Mouse (Mus musculus): ENCODE measurements around the gene Mccc2. TPM values are rescaled to one million over a fixed set of nuclear protein-coding genes. Genes with fewer than 3 reads are reported as not detected.

Gene Mccc2
- polyA plus RNA-seq, 1 experiment: 15.8 TPM

DNA sequence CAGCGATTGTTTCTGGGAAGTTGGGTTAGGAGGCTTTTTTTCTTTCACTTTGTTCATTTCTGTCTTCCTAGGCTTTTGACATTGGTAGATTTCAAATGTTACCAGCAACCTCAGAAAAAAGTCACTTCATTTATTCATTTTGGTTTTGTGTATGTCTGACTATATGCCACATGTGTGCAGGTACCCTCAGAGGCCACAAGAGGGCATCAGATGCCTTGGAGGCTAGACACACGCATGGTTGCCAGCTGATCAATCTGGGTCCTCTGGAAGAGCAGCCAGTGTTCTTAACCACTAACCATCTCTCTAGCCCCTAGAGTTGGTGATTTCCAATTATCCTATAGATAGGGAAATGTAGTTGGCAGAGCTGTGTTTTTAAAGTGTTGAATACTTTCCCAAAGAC is 71.9 kb downstream of the Mccc2 start:
- TF ChIP-seq POLR2A (IDR thresholded peaks at IDR 0.05; ENCODE audit: low read depth, low read length): no peak
- no peak for TF ChIP-seq CTCF (IDR thresholded peaks at IDR 0.05; ENCODE audit: borderline replicate concordance, insufficient read depth, low read length)
- no peak overlapping the region for H3K4me3 ChIP-seq (ENCODE audit: insufficient read depth, low read length)
- H3K4me1 ChIP-seq (ENCODE audit: control insufficient read depth, insufficient read depth, low read length): no peaks in the 10 kb centered on the region
- no peak overlapping the region for H3K27ac ChIP-seq (ENCODE audit: insufficient read depth, low read length)

DNA sequence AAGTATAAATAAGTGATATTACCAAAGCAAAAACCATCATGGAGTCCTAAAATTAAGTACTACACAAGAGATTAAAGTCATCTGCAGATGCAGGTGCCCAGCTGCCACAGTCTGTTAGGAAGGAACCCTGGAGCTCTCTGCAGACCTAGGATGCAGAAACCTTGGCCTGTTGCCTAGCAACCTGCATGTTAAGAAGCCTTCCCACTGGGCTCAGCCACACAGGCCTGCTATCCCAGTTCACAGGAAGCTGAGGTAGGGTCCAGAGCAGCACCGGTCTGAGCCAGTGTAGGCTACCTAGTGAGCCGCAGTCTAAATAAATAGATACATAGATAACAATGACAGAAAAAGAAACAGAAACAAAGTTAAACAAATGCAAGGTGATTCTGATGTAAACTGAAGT is 74.8 kb downstream of the Mccc2 start:
- H3K27ac ChIP-seq (ENCODE audit: insufficient read depth, low read length): no peak overlapping the region
- H3K4me3 ChIP-seq (ENCODE audit: insufficient read depth, low read length): no peak overlapping the region
- H3K4me1 ChIP-seq (ENCODE audit: control insufficient read depth, insufficient read depth, low read length): no peaks in the 10 kb centered on the region
- no peak for TF ChIP-seq CTCF (IDR thresholded peaks at IDR 0.05; ENCODE audit: borderline replicate concordance, insufficient read depth, low read length)
- TF ChIP-seq POLR2A (IDR thresholded peaks at IDR 0.05; ENCODE audit: low read depth, low read length): no peak

GRCm38 (mm10) chr13:99939320-99939671 is 76.1 kb downstream of the Mccc2 start:
- Histone ChIP-seq H3K4me3 (ENCODE audit: insufficient read depth, low read length) (no peak overlapping the region), H3K27ac (ENCODE audit: insufficient read depth, low read length) (no peak overlapping the region), H3K4me1 (ENCODE audit: control insufficient read depth, insufficient read depth, low read length) (no peaks in the 10 kb centered on the region)
- TF ChIP-seq POLR2A (IDR thresholded peaks at IDR 0.05; ENCODE audit: low read depth, low read length) (no peak), CTCF (IDR thresholded peaks at IDR 0.05; ENCODE audit: borderline replicate concordance, insufficient read depth, low read length) (no peak)

DNA sequence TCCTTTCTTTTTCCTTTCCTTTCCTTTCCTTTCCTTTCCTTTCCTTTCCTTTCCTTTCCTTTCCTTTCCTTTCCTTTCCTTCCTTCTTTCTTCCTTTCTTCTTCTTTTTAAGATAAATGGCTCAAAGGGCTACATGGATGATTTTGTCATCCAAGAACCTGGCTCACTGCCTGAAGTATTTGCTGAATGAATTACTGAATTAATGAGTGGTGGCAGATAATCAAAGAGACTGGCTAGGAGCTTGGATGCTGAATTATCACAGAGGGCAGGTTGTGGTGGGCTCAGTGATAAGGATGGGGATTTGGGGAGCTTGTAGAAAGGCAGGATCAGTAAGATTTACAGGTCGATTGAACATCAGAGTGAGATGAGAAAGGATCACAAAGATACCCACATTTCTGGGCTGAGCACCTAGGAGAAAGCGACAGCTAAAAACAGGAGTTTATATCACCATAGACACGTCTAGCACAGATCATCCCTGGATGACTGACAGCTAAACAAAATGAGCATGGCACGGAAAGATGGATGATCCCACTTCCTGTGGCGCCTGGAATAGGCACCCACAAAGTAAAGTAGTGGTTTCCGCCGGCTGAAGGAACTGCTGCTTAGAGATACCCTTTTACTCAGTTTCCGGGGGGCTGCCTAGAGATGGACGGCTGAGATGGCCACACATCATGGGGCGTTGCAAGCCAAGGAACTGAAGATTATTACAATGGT is 76.7 kb downstream of the Mccc2 start:
- no peak overlapping the region for H3K27ac ChIP-seq (ENCODE audit: insufficient read depth, low read length)
- no peak overlapping the region for H3K4me3 ChIP-seq (ENCODE audit: insufficient read depth, low read length)
- TF ChIP-seq CTCF (IDR thresholded peaks at IDR 0.05; ENCODE audit: borderline replicate concordance, insufficient read depth, low read length) (no peak), POLR2A (IDR thresholded peaks at IDR 0.05; ENCODE audit: low read depth, low read length) (no peak)
- H3K4me1 ChIP-seq (ENCODE audit: control insufficient read depth, insufficient read depth, low read length): no peaks in the 10 kb centered on the region

DNA sequence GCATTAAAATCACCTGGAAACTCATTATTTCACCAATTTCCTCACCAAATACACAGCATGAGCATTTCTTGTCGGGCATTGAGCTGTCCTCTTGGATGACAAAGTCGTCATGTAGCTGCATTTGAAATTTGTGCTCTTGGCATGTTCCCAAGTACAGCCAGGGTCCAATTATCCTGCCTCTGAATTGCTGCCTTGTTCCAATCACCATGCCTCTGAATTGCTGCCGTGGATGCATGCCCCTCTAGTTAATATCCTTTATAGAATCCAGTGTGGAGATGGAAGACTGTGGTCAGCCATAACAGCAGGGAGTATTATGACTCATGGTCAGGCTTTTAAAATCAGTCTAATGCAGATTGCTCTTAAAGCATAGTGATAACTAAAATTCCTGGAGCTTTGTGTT is 77.7 kb downstream of the Mccc2 start:
- TF ChIP-seq CTCF (IDR thresholded peaks at IDR 0.05; ENCODE audit: borderline replicate concordance, insufficient read depth, low read length): no peak
- TF ChIP-seq POLR2A (IDR thresholded peaks at IDR 0.05; ENCODE audit: low read depth, low read length): no peak
- no peak overlapping the region for H3K4me3 ChIP-seq (ENCODE audit: insufficient read depth, low read length)
- H3K27ac ChIP-seq (ENCODE audit: insufficient read depth, low read length): no peak overlapping the region
- H3K4me1 ChIP-seq (ENCODE audit: control insufficient read depth, insufficient read depth, low read length): no peaks in the 10 kb centered on the region

GRCm38 (mm10) chr13:99932406-99932805 is 83.0 kb downstream of the Mccc2 start:
- TF ChIP-seq POLR2A (IDR thresholded peaks at IDR 0.05; ENCODE audit: low read depth, low read length) (no peak), CTCF (IDR thresholded peaks at IDR 0.05; ENCODE audit: borderline replicate concordance, insufficient read depth, low read length) (no peak)
- Histone ChIP-seq H3K27ac (ENCODE audit: insufficient read depth, low read length) (no peak overlapping the region), H3K4me1 (ENCODE audit: control insufficient read depth, insufficient read depth, low read length) (no peaks in the 10 kb centered on the region), H3K4me3 (ENCODE audit: insufficient read depth, low read length) (no peak overlapping the region)

DNA sequence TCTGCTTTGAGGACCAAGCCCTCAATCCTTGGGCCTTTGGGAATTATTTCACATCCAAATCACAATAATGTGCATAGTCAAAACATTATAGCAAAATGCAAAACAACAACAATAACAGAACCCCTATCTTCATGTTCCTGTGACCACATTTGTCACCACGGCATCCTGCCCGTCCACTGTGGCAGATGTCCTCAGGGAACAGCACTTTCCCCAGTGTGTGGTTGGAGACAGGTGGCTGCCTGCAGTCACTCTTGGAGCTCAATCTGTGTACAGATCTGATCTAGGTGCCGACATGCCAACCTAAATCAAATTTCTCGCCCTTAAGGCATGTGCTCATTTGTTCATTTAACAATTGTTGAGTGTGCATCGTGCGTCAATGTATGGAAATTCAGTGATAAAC is 83.9 kb downstream of the Mccc2 start:
- TF ChIP-seq CTCF (IDR thresholded peaks at IDR 0.05; ENCODE audit: borderline replicate concordance, insufficient read depth, low read length) (no peak), POLR2A (IDR thresholded peaks at IDR 0.05; ENCODE audit: low read depth, low read length) (no peak)

DNA sequence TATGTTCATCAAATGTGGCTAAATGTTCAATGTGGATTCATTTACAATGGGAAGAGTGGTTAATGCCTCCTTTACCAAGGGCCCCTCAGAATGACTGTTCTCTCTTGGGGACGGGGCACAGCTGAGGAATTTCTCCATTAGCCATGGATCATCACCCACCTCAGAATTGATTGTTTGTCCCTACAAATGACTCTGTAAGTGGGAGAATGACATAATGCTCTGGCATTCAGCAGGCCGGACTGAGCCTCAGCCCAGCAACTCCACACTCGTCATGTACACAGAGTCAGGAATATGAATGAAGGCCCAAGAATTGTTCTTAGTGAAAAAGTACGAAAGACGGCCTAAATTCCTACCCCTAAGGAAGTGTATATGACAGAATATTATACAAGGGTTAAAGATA is 89.2 kb downstream of the Mccc2 start:
- TF ChIP-seq CTCF (IDR thresholded peaks at IDR 0.05; ENCODE audit: borderline replicate concordance, insufficient read depth, low read length) (no peak), POLR2A (IDR thresholded peaks at IDR 0.05; ENCODE audit: low read depth, low read length) (no peak)

More for the DNA sequence above, 83.9 kb downstream of the Mccc2 start:
- Histone ChIP-seq H3K27ac (ENCODE audit: insufficient read depth, low read length) (no peak overlapping the region), H3K4me1 (ENCODE audit: control insufficient read depth, insufficient read depth, low read length) (no peaks in the 10 kb centered on the region), H3K4me3 (ENCODE audit: insufficient read depth, low read length) (no peak overlapping the region)

GRCm38 (mm10) chr13:99915632-99916031 is 99.8 kb downstream of the Mccc2 start:
- no peak overlapping the region for H3K4me3 ChIP-seq (ENCODE audit: insufficient read depth, low read length)
- TF ChIP-seq POLR2A (IDR thresholded peaks at IDR 0.05; ENCODE audit: low read depth, low read length): no peak
- no peak for TF ChIP-seq CTCF (IDR thresholded peaks at IDR 0.05; ENCODE audit: borderline replicate concordance, insufficient read depth, low read length)
- no peaks in the 10 kb centered on the region for H3K4me1 ChIP-seq (ENCODE audit: control insufficient read depth, insufficient read depth, low read length)
- H3K27ac ChIP-seq (ENCODE audit: insufficient read depth, low read length): no peak overlapping the region

More for the DNA sequence above, 89.2 kb downstream of the Mccc2 start:
- Histone ChIP-seq H3K4me1 (ENCODE audit: control insufficient read depth, insufficient read depth, low read length) (no peaks in the 10 kb centered on the region), H3K27ac (ENCODE audit: insufficient read depth, low read length) (no peak overlapping the region), H3K4me3 (ENCODE audit: insufficient read depth, low read length) (no peak overlapping the region)

- Histone ChIP-seq H3K27ac (ENCODE audit: insufficient read depth, low read length) (no peak within 1 kb of the TSS), H3K4me1 (ENCODE audit: control insufficient read depth, insufficient read depth, low read length) (no peaks in the 10 kb centered on the region), H3K4me3 (ENCODE audit: insufficient read depth, low read length) (no peak within 1 kb of the TSS)
- TF ChIP-seq CTCF (IDR thresholded peaks at IDR 0.05; ENCODE audit: borderline replicate concordance, insufficient read depth, low read length): no peak
- TF ChIP-seq POLR2A (IDR thresholded peaks at IDR 0.05; ENCODE audit: low read depth, low read length): no peak
These were observed 114.5 kb downstream of the Mccc2 start, which contains the start of gene Cartpt for GRCm38 (mm10) chr13:99900965-99901364. TSS of gene Cartpt (minus strand) at chr13:99901091.
